Mouse (Mus musculus): Measurements from ENCODE around the gene Acyp2. TPM values are rescaled to one million over a fixed set of nuclear protein-coding genes. Genes with fewer than 3 reads are reported as not detected.
"Not testable (repeated sequence)": the region's sequence is repeated elsewhere in the genome, so short reads cannot be mapped to it uniquely, and the experiment has no call there.

Gene Acyp2
- polyA plus RNA-seq, 1 experiment from 2014 or later: 23.4 TPM

GRCm38 (mm10) chr11:30635674-30636073, 13.7 kb downstream of the Acyp2 start:
- Histone ChIP-seq H3K9ac (ENCODE audit: low read depth, low read length) (no peak overlapping the region), H3K9me3 (replicated peaks; ENCODE audit: control insufficient read depth, low read length, poor library complexity, severe bottlenecking) (no peaks in the 10 kb centered on the region), H3K27me3 (ENCODE audit: control insufficient read depth, insufficient read depth, low read depth, low read length) (no peaks in the 10 kb centered on the region), H3K4me3 (ENCODE audit: low read depth, low read length) (no peak overlapping the region), H3K4me2 (ENCODE audit: low read length) (no peak overlapping the region), H3K27ac (ENCODE audit: low read length) (no peak overlapping the region), H3K36me3 (ENCODE audit: control insufficient read depth, insufficient read depth, low read length) (no peaks in the 10 kb centered on the region), H3K4me1 (ENCODE audit: control insufficient read depth, insufficient read depth, low read length) (no peaks in the 10 kb centered on the region)
- 90% methylated on average over 1 of the region's 1 CpGs for WGBS
- no peak for ATAC-seq

- Histone ChIP-seq H3K9me3 (replicated peaks; ENCODE audit: control insufficient read depth, low read length, poor library complexity, severe bottlenecking) (no peaks in the 10 kb centered on the region), H3K4me2 (ENCODE audit: low read length) (no peak overlapping the region), H3K9ac (ENCODE audit: low read depth, low read length) (no peak overlapping the region), H3K36me3 (ENCODE audit: control insufficient read depth, insufficient read depth, low read length) (no peaks in the 10 kb centered on the region), H3K27ac (ENCODE audit: low read length) (no peak overlapping the region), H3K4me3 (ENCODE audit: low read depth, low read length) (no peak overlapping the region), H3K4me1 (ENCODE audit: control insufficient read depth, insufficient read depth, low read length) (no peaks in the 10 kb centered on the region), H3K27me3 (ENCODE audit: control insufficient read depth, insufficient read depth, low read depth, low read length) (no peaks in the 10 kb centered on the region)
- WGBS: 88% methylated on average over 6 of the region's 6 CpGs
- ATAC-seq: no peak
These were observed 18.9 kb downstream of the Acyp2 start for GRCm38 (mm10) chr11:30630514-30630913.

- 84% methylated on average over 2 of the region's 2 CpGs for WGBS
- no peaks in the 10 kb centered on the region for H3K36me3 ChIP-seq (ENCODE audit: control insufficient read depth, insufficient read depth, low read length)
- no peaks in the 10 kb centered on the region for H3K27me3 ChIP-seq (ENCODE audit: control insufficient read depth, insufficient read depth, low read depth, low read length)
- H3K9me3 ChIP-seq (replicated peaks; ENCODE audit: control insufficient read depth, low read length, poor library complexity, severe bottlenecking): no peaks in the 10 kb centered on the region
- H3K4me1 ChIP-seq (ENCODE audit: control insufficient read depth, insufficient read depth, low read length): no peaks in the 10 kb centered on the region
- no peak overlapping the region for H3K9ac ChIP-seq (ENCODE audit: low read depth, low read length)
- H3K4me2 ChIP-seq (ENCODE audit: low read length): no peak overlapping the region
- H3K4me3 ChIP-seq (ENCODE audit: low read depth, low read length): no peak overlapping the region
- H3K27ac ChIP-seq (ENCODE audit: low read length): no peak overlapping the region
- no peak for ATAC-seq
These were observed 26.2 kb downstream of the Acyp2 start for GRCm38 (mm10) chr11:30623218-30623617.

DNA sequence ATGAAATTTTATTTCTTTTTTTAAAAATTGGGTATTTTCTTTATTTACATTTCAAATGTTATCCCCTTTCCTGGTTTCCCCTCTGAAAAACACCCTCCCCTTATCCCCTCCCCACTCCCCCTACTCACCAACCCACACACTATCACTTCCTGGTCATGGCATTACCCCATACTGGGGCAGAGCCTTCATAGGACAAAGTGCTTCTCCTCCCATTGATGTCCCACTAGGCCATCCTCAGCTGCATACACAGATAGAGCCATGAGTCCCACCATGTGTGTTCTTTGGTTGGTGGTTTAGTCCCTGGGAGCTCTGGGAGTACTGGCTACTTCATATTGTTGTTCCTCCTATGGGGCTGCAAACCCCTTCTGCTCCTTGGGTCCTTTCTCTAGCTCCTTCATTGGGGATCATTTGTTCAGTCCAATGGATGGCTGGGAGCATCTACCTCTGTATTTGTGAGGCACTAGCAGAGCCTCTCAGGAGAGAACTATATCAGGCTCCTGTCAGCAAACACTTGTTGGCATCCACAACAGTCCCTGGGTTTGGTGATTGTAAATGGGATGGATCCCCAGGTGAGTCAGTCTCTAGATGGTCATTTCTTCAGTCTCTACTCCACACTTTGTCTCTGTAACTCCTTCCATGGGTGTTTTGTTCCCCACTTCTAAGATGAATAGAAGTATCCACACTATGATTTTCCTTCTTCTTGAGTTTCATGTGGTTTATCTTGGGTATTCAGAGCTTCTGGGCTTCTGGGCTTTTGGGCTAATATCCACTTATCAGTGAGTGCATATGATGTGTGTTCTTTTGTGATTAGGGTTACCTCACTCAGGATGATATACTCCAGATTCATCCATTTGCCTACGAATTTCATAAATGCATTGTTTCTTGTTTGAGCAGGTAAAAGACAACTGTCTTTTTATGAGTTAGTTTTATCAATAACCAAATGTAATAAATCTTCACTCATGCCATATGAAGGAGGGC, 27.7 kb downstream of the Acyp2 start:
- not testable (repeated sequence) for ATAC-seq; H3K27me3 ChIP-seq (ENCODE audit: control insufficient read depth, insufficient read depth, low read depth, low read length); H3K9me3 ChIP-seq (replicated peaks; ENCODE audit: control insufficient read depth, low read length, poor library complexity, severe bottlenecking); H3K4me1 ChIP-seq (ENCODE audit: control insufficient read depth, insufficient read depth, low read length); H3K4me3 ChIP-seq (ENCODE audit: low read depth, low read length); H3K4me2 ChIP-seq (ENCODE audit: low read length); H3K27ac ChIP-seq (ENCODE audit: low read length); H3K36me3 ChIP-seq (ENCODE audit: control insufficient read depth, insufficient read depth, low read length); H3K9ac ChIP-seq (ENCODE audit: low read depth, low read length)
- 91% methylated on average over 1 of the region's 1 CpGs for WGBS

DNA sequence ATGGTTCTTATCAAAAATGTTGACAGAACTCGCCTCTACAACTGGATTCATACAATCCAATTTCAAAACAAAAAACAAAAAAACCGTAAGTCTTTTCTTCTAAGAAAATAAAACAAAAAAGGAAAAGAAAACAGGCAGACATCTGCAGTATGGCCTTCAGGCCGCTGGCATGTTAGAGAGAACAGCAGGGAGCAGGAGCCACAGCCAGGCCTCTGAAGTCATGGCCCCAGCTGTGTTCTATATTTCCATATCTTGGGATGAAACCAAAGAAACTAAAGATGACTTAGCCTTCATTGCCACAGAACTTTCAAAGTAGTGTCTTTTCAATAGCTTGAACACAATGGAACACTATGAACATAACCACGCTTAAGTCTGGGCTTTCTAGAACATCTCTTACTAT, 31.2 kb downstream of the Acyp2 start:
- no peak for ATAC-seq
- H3K9ac ChIP-seq (ENCODE audit: low read depth, low read length): no peak overlapping the region
- H3K27me3 ChIP-seq (ENCODE audit: control insufficient read depth, insufficient read depth, low read depth, low read length): no peaks in the 10 kb centered on the region
- no peaks in the 10 kb centered on the region for H3K36me3 ChIP-seq (ENCODE audit: control insufficient read depth, insufficient read depth, low read length)
- H3K4me3 ChIP-seq (ENCODE audit: low read depth, low read length): no peak overlapping the region
- H3K4me1 ChIP-seq (ENCODE audit: control insufficient read depth, insufficient read depth, low read length): no peaks in the 10 kb centered on the region
- H3K9me3 ChIP-seq (replicated peaks; ENCODE audit: control insufficient read depth, low read length, poor library complexity, severe bottlenecking): no peaks in the 10 kb centered on the region
- WGBS: 56% methylated on average over 4 of the region's 4 CpGs
- no peak overlapping the region for H3K27ac ChIP-seq (ENCODE audit: low read length)
- H3K4me2 ChIP-seq (ENCODE audit: low read length): no peak overlapping the region

DNA sequence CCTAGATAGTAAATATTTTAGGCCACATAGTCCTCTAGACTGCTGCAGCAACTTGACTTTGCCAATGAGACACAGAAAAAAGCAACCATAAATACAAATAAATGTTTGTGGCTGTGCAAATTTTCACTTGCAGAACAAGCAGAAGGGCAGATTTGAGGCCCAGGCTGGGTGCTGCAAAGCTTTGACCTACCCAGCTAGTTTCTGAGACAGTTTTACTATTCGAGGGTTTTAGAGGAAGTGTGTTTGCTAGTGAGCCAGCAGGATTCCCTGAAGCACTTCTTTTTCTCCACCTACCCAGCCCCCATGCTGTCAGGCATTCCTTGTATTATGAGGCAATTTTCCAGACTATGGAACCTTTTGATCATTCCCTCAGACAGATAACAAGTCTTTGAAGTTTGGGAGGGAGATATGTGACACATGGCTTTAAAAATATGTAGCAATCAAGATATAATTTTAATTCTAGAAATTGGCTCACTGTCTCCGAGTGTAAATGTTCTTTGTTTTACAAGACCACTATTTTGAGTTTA, 31.8 kb downstream of the Acyp2 start:
- Histone ChIP-seq H3K9ac (ENCODE audit: low read depth, low read length) (no peak overlapping the region), H3K36me3 (ENCODE audit: control insufficient read depth, insufficient read depth, low read length) (no peaks in the 10 kb centered on the region), H3K4me2 (ENCODE audit: low read length) (no peak overlapping the region), H3K27me3 (ENCODE audit: control insufficient read depth, insufficient read depth, low read depth, low read length) (no peaks in the 10 kb centered on the region), H3K4me3 (ENCODE audit: low read depth, low read length) (no peak overlapping the region), H3K4me1 (ENCODE audit: control insufficient read depth, insufficient read depth, low read length) (no peaks in the 10 kb centered on the region), H3K9me3 (replicated peaks; ENCODE audit: control insufficient read depth, low read length, poor library complexity, severe bottlenecking) (no peaks in the 10 kb centered on the region), H3K27ac (ENCODE audit: low read length) (no peak overlapping the region)
- whole genome bisulfite sequencing: 33% methylated on average over 2 of the region's 2 CpGs
- no peak for ATAC-seq

DNA sequence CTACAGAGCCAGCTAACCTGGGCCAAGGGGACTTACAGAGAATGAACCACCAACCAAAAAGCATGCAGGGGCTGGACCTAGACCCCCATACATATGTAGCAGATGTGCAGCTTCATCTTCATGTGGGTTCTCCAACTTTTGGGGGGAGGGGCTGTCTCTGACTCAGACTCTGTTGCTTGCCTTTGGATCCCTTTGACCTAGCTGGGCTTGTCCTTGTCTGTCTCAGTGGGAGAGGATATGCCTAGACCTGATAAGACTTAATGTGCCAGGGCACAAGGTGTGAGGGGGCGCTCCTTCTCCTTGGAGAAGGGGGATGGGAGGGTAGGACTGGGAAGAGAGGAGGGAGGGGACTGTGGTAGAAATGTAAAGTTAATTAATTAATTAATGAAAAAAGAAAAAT, 33.4 kb downstream of the Acyp2 start:
- H3K4me3 ChIP-seq (ENCODE audit: low read depth, low read length): no peak overlapping the region
- ATAC-seq: no peak
- 80% methylated on average over 1 of the region's 1 CpGs for WGBS
- H3K36me3 ChIP-seq (ENCODE audit: control insufficient read depth, insufficient read depth, low read length): no peaks in the 10 kb centered on the region
- no peaks in the 10 kb centered on the region for H3K4me1 ChIP-seq (ENCODE audit: control insufficient read depth, insufficient read depth, low read length)
- no peaks in the 10 kb centered on the region for H3K27me3 ChIP-seq (ENCODE audit: control insufficient read depth, insufficient read depth, low read depth, low read length)
- H3K9me3 ChIP-seq (replicated peaks; ENCODE audit: control insufficient read depth, low read length, poor library complexity, severe bottlenecking): no peaks in the 10 kb centered on the region
- H3K27ac ChIP-seq (ENCODE audit: low read length): no peak overlapping the region
- no peak overlapping the region for H3K9ac ChIP-seq (ENCODE audit: low read depth, low read length)
- H3K4me2 ChIP-seq (ENCODE audit: low read length): no peak overlapping the region

- Histone ChIP-seq H3K9me3 (replicated peaks; ENCODE audit: control insufficient read depth, low read length, poor library complexity, severe bottlenecking) (no peaks in the 10 kb centered on the region), H3K27me3 (ENCODE audit: control insufficient read depth, insufficient read depth, low read depth, low read length) (no peaks in the 10 kb centered on the region), H3K36me3 (ENCODE audit: control insufficient read depth, insufficient read depth, low read length) (no peaks in the 10 kb centered on the region), H3K4me3 (ENCODE audit: low read depth, low read length) (no peak overlapping the region), H3K4me1 (ENCODE audit: control insufficient read depth, insufficient read depth, low read length) (no peaks in the 10 kb centered on the region), H3K4me2 (ENCODE audit: low read length) (no peak overlapping the region), H3K9ac (ENCODE audit: low read depth, low read length) (no peak overlapping the region), H3K27ac (ENCODE audit: low read length) (no peak overlapping the region)
- 73% methylated on average over 1 of the region's 1 CpGs for WGBS
- ATAC-seq: no peak
These were observed 35.4 kb downstream of the Acyp2 start for GRCm38 (mm10) chr11:30613916-30614546.

DNA sequence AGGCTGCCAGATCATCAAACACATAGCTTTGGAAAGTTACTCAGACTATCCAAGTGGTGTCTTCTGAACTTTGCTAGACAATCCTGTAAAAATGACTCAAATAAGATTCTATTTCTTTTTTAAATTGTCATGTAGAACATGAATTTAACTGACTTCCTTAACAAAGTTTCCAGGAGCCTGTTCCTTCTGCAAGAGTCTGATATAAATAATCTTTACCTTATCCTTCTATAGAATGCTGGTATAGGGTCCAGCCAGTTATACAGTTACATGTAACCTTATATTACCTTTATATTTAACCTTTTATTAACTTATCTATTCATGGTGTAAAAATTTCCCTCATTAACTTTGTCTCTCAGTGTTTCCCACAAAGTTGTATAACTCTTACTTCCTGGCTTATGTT, 36.7 kb downstream of the Acyp2 start:
- H3K4me1 ChIP-seq (ENCODE audit: control insufficient read depth, insufficient read depth, low read length): no peaks in the 10 kb centered on the region
- H3K9me3 ChIP-seq (replicated peaks; ENCODE audit: control insufficient read depth, low read length, poor library complexity, severe bottlenecking): no peaks in the 10 kb centered on the region
- H3K4me3 ChIP-seq (ENCODE audit: low read depth, low read length): no peak overlapping the region
- no peak overlapping the region for H3K4me2 ChIP-seq (ENCODE audit: low read length)
- no peaks in the 10 kb centered on the region for H3K27me3 ChIP-seq (ENCODE audit: control insufficient read depth, insufficient read depth, low read depth, low read length)
- no peak for ATAC-seq
- no peak overlapping the region for H3K27ac ChIP-seq (ENCODE audit: low read length)
- H3K36me3 ChIP-seq (ENCODE audit: control insufficient read depth, insufficient read depth, low read length): no peaks in the 10 kb centered on the region
- H3K9ac ChIP-seq (ENCODE audit: low read depth, low read length): no peak overlapping the region
